Mouse (Mus musculus) liver, adult 2 months (tissue): Measurements from ENCODE around the gene Fastkd1. TPM values are rescaled to one million over a fixed set of nuclear protein-coding genes. Genes with fewer than 3 reads are reported as not detected.

Experiments
- DNase-seq: peaks from one replicate; pipeline ENCODE4 v3.0.0-alpha.2; 2011; ENCODE audit warnings: low read depth, low spot score; ENCODE audit errors: extremely low read depth
- H3K27ac ChIP-seq: fragments of 200-500 bp; replicated peaks from 2 replicates; pipeline ENCODE4 v1.5.1; 2012; ENCODE audit warnings: low read depth, mild to moderate bottlenecking, control low read depth, inconsistent platforms, low read length; ENCODE audit not compliant: insufficient read depth
- H3K27me3 ChIP-seq: fragments of 200-500 bp; 2 replicates; pipeline ENCODE4 v1.6.1; 2012; ENCODE audit warnings: mild to moderate bottlenecking, moderate library complexity, low read length, inconsistent platforms; ENCODE audit not compliant: control insufficient read depth, insufficient read depth
- H3K36me3 ChIP-seq: fragments of 200-500 bp; 2 replicates; pipeline ENCODE4 v1.6.1; 2012; ENCODE audit warnings: low read length, inconsistent platforms; ENCODE audit not compliant: control insufficient read depth, insufficient read depth
- H3K4me1 ChIP-seq: fragments of 200-500 bp; 2 replicates; pipeline ENCODE4 v1.6.1; 2011; ENCODE audit warnings: low read length; ENCODE audit not compliant: control insufficient read depth, insufficient read depth
- H3K4me3 ChIP-seq: fragments of 200-500 bp; 2 replicates; pipeline ENCODE4 v1.5.1; 2011; ENCODE audit warnings: low read depth, mild to moderate bottlenecking, control low read depth, low read length, moderate library complexity; ENCODE audit not compliant: insufficient read depth
- H3K79me2 ChIP-seq: fragments of 200-500 bp; 2 replicates; pipeline ENCODE4 v1.6.1; 2012; ENCODE audit warnings: inconsistent platforms, mild to moderate bottlenecking, low read length, moderate library complexity; ENCODE audit not compliant: control insufficient read depth, insufficient read depth
- H3K9ac ChIP-seq: fragments of 200-500 bp; 2 replicates; pipeline ENCODE4 v1.6.1; 2012; ENCODE audit warnings: low read depth, mild to moderate bottlenecking, control low read depth, inconsistent platforms, low read length
- CTCF ChIP-seq: fragments of 200-500 bp; IDR thresholded peaks from 2 replicates; pipeline ENCODE4 v1.5.1; 2011; ENCODE audit warnings: low read depth, low read length, control low read depth
- POLR2A ChIP-seq: fragments of 200-500 bp; IDR thresholded peaks from 2 replicates; pipeline ENCODE4 v1.6.1; 2011; ENCODE audit warnings: low read length, control low read depth; ENCODE audit not compliant: insufficient read depth; ENCODE audit errors: extremely low read depth
- WGBS: fragments of 180-500 bp; shearing (Covaris S2); methylation state at CpG from one replicate; pipeline ENCODE4 v1.1.7; 2018; 5-methylcytosine and 5-hydroxymethylcytosine counted together
- polyA plus RNA-seq: library from polyadenylated mRNA; depleted of rRNA; stranded (reverse); fragments of >200 nt; gene quantifications from 2 replicates; pipeline ENCODE4 v1.2.3, GENCODE M21; 2012
- total RNA-seq: library from RNA; depleted of rRNA; stranded (reverse); fragments of >200 nt; gene quantifications from 2 replicates; pipeline ENCODE4 v1.2.3, GENCODE M21; 2014

The Fastkd1 gene
- total and polyA plus RNA-seq, 2 experiments = 6.8 to 14.4 TPM

DNA sequence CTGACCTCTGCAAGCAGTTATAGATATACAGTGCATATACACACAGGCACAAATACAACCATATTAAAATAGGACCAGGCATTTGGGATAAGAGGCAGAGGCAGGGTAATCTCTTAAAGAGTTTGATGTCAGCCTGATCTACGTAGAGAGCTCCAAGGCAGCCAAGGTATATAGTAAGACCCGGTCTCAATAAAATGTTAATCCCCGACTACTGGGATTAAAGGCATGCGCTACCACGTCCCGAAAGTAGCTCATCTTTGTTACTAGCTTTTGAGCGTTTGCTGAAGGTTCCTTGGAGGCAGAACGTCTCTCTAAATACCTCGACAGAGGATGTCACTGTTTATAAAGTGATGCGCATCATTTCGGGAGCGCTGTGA, 8.9 kb upstream of the Fastkd1 start, which contains the start of gene Ppig:
Gene Ppig (plus strand): TSS at position 273 of the 377 bp plus-strand sequence.
- Histone ChIP-seq H3K27me3 (no peaks in the 10 kb centered on the region), H3K27ac (peak within 1 kb of the TSS; percentile 93), H3K79me2 (peaks cover 3% of the 10 kb centered on the region; the same call in 1 of the 2 replicates), H3K4me1 (peaks cover 8% of the 10 kb centered on the region), H3K4me3 (peak within 1 kb of the TSS; percentile 92), H3K9ac (peak within 1 kb of the TSS; percentile 93), H3K36me3 (no peaks in the 10 kb centered on the region)
- peak; percentile 9 for DNase-seq
- no peak for TF ChIP-seq CTCF
- TF ChIP-seq POLR2A = no peak
- 5% methylated on average over 12 of the region's 12 CpGs for WGBS

DNA sequence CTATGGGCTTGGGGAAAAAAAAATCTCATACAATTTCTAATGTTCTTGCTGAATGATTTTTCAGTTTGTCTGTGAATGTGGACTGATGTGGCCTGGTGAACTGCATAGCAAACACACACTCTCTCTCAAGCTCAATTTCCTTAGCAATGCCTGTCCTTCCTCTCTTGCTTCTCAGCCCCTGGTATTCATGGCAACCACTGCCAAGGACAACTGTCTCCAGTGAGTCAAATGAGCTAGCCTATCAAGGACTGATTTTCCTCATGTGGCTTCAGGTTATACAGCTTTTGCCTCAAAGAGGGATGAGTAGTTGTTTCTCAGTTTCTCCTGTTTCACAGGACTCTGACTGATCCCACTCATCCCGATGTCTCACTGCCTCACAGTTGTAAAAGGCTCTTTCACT, 5.8 kb upstream of the Fastkd1 start:
- WGBS = 81% methylated on average over 1 of the region's 1 CpGs
- no peaks in the 10 kb centered on the region for H3K79me2 ChIP-seq
- no peak for TF ChIP-seq CTCF
- no peak for TF ChIP-seq POLR2A
- no peak overlapping the region for H3K4me3 ChIP-seq
- no peak overlapping the region for H3K9ac ChIP-seq
- H3K4me1 ChIP-seq = peaks cover 4% of the 10 kb centered on the region
- H3K27me3 ChIP-seq = no peaks in the 10 kb centered on the region
- no peak for DNase-seq
- H3K36me3 ChIP-seq = no peaks in the 10 kb centered on the region
- no peak overlapping the region for H3K27ac ChIP-seq

DNA sequence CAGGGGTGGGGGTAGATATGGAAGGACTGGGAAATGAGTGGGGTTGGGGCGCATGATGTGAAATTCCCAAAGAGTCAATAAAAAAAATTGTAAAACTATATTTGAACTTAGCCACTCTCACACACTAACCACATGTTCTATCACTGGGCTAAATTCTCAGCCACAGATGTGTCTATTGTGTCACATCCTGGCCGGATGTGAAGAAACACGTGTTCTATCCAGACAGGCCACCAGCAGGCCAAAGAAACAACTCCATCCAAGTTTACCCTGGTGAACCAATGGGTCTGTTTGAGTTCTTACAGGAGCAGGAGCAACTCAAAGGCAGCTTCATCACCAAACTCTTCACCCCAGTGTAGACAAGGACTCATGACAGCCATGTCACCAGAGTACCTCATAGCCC, 3.2 kb upstream of the Fastkd1 start:
- H3K4me1 ChIP-seq = peaks cover 3% of the 10 kb centered on the region; the same call in 1 of the 2 replicates
- no peak overlapping the region for H3K27ac ChIP-seq
- H3K27me3 ChIP-seq = no peaks in the 10 kb centered on the region
- WGBS = 69% methylated on average over 3 of the region's 3 CpGs
- no peaks in the 10 kb centered on the region for H3K79me2 ChIP-seq
- no peak overlapping the region for H3K9ac ChIP-seq
- H3K4me3 ChIP-seq = no peak overlapping the region
- H3K36me3 ChIP-seq = no peaks in the 10 kb centered on the region
- no peak for DNase-seq
- no peak for TF ChIP-seq POLR2A
- TF ChIP-seq CTCF = no peak

DNA sequence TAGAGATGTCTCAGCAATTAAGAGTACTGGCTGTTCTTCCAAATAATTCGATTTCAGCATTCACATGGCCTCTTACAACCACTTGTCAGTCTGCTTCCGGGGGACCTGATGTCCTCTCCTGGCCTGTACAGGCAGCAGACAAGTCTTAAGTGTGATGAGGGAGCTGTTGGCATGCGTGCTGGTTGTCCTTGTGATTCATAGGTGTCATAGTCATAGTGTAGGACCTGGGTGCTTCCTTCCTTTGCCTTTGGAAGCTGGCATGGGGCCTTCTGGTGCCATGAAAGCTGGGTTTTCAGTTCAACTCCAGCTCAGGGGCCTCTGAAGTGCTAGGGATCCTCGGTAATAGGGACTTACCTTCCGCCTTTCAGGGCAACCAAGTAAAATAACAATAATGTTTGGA, 810 bp upstream of the Fastkd1 start:
- 79% methylated on average over 5 of the region's 5 CpGs for WGBS
- H3K9ac ChIP-seq = no peak overlapping the region

DNA sequence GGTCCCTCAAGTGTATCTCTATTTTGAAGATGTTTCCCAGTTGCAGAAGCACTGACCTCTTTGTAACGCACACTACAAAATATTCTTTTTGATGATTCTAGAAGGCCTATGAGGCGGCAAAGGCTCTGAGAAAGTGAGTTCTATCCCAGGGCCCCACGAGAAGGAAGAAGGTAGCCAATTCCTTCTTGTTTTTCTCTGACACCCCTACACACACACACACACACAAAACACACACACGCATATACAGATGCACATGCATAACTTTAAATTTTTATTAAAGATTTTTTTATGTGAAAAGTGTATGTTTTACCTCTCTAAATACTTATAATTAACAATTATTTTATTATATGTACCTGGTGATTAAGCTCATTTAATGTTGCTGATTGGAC, 304 bp upstream of the Fastkd1 start:
- TF ChIP-seq POLR2A = no peak
- TF ChIP-seq CTCF = no peak
- whole genome bisulfite sequencing = 21% methylated on average over 4 of the region's 4 CpGs
- Histone ChIP-seq H3K9ac (no peak overlapping the region), H3K79me2 (no peaks in the 10 kb centered on the region), H3K27ac (no peak overlapping the region), H3K4me3 (no peak overlapping the region), H3K27me3 (no peaks in the 10 kb centered on the region), H3K36me3 (peaks cover 12% of the 10 kb centered on the region), H3K4me1 (peaks cover 3% of the 10 kb centered on the region; the same call in 1 of the 2 replicates)
- no peak for DNase-seq

More for the DNA sequence above, 810 bp upstream of the Fastkd1 start:
- DNase-seq = no peak
- Histone ChIP-seq H3K4me1 (peaks cover 3% of the 10 kb centered on the region; the same call in 1 of the 2 replicates), H3K27me3 (no peaks in the 10 kb centered on the region), H3K79me2 (no peaks in the 10 kb centered on the region), H3K27ac (no peak overlapping the region), H3K36me3 (peaks cover 9% of the 10 kb centered on the region), H3K4me3 (no peak overlapping the region)
- TF ChIP-seq POLR2A = no peak
- TF ChIP-seq CTCF = no peak

DNA sequence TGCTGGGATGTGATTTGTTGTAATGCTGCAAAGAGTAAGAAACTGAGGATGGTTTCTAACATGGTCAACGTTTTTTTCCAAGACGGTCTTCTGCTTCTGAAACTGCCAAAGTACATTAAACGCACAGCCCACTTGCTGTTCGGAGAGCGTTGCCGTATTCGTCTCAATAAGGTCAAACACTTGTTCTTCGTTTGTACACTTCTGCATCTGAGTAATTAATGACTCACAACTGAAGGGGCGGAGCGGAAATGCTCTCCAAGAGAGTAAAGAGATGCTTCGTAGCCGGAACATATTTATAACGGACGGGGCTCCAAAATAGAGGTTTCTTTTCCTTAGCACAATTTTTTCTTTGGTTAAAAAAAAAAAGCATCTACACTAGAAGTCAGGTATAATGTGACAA, 1.1 kb downstream of the Fastkd1 start:
- no peaks in the 10 kb centered on the region for H3K27me3 ChIP-seq
- H3K9ac ChIP-seq = no peak overlapping the region
- TF ChIP-seq POLR2A (no peak), CTCF (no peak)
- no peak for DNase-seq
- no peak overlapping the region; the same call in 1 of the 2 replicates for H3K27ac ChIP-seq
- H3K4me1 ChIP-seq = peaks cover 3% of the 10 kb centered on the region; the same call in 1 of the 2 replicates
- H3K36me3 ChIP-seq = peaks cover 19% of the 10 kb centered on the region
- H3K79me2 ChIP-seq = no peaks in the 10 kb centered on the region
- no peak overlapping the region; the same call in 1 of the 2 replicates for H3K4me3 ChIP-seq
- WGBS = 82% methylated on average over 14 of the region's 14 CpGs
